ENCODE assay signal across 25 mouse cellular contexts in genomic region chrX:161747337-161747736, GRCm38 (mm10). TPM values are rescaled to one million over a fixed set of nuclear protein-coding genes. Genes with fewer than 3 reads are reported as not detected.
A peak's percentile ranks its signal among the peaks of the same experiment; 100 is the strongest.
DNase-seq lines count a peak whose midpoint lies in the region; TF ChIP-seq lines count a peak whose summit lies in the region.
"Had no signal": no experiment of that assay in that cellular context is flagged by ENCODE, and none has a peak within 500 bp of the region (broad histone marks: within the 10 kb centered on the region; RNA-seq: fewer than 3 reads in every experiment).

No protein-coding gene starts in this region.

- peaks cover 3% of the 10 kb centered on the region; the same call in 1 of the 2 replicates for H3K4me1 ChIP-seq in brown adipose tissue, adult 24 weeks (ENCODE audit: control insufficient read depth, insufficient read depth, insufficient read length, low read length)
- H3K4me1 ChIP-seq: forebrain, embryonic 13.5 days; hindbrain, embryonic 10.5 days; hindbrain, embryonic 15.5 days; kidney, embryonic 15.5 days; limb, embryonic 13.5 days; liver, embryonic 12.5 days had no signal

- TF ChIP-seq CTCF in left cerebral cortex, adult 2 months (IDR thresholded peaks at IDR 0.05), result no peak

- intact Hi-C loops in left cerebral cortex, adult 2 months (cut with DNase I), result no loop called here

- DNase-seq in heart, adult 18-20 months, result peak; percentile 11 to 31
- DNase-seq in heart, postnatal 4 days, result no peak
- no peak for DNase-seq in left cerebral cortex, adult 2 months (ENCODE audit: extremely low spot score in 1 of 2, low spot score in 2 of 2)
- no peak for DNase-seq in left cerebral cortex, adult 8-10 months (ENCODE audit: low spot score in 2 of 2)
- DNase-seq in Muller cell, postnatal 12 days (ENCODE audit: inconsistent ontology term), result peak; percentile 16
- DNase-seq in cerebellum, postnatal 14 days, result no peak
- DNase-seq: adrenal gland, postnatal 36 days; cerebellum, adult 8-10 months; cerebellum, postnatal 36 days; kidney, adult 11 months; lung, adult 18-20 months; right cerebral cortex, postnatal 4 days; thymus, adult 2 months; thymus, postnatal 36 days had no signal

- H3K27ac ChIP-seq in left cerebral cortex, adult 2 months, result 0 out of 2 replicates have a peak overlapping the region, but pooled peaks have one; percentile 50
- H3K27ac ChIP-seq in brown adipose tissue, adult 24 weeks (replicated peaks; ENCODE audit: low read depth, low read length), result peak overlapping the region; percentile 72
- H3K27ac ChIP-seq: forebrain, embryonic 13.5 days; hindbrain, embryonic 10.5 days; hindbrain, embryonic 15.5 days; kidney, embryonic 15.5 days; limb, embryonic 13.5 days; liver, embryonic 12.5 days had no signal

- no peak overlapping the region for H3K4me3 ChIP-seq in left cerebral cortex, adult 2 months
- H3K4me3 ChIP-seq in brown adipose tissue, adult 24 weeks (ENCODE audit: insufficient read depth, low read depth, low read length), result no peak overlapping the region
- H3K4me3 ChIP-seq: forebrain, embryonic 13.5 days; hindbrain, embryonic 10.5 days; hindbrain, embryonic 15.5 days; kidney, embryonic 15.5 days; limb, embryonic 13.5 days; liver, embryonic 12.5 days had no signal

RNA-seq across cellular contexts. Expression of gene Rai2, which starts 30.5 kb away (rescaled TPM):
- total RNA-seq in heart, adult 18-20 months (2021), result 10 to 100 TPM; 39.7 to 43.1 TPM
- total RNA-seq in heart, postnatal 4 days (2021), result 10 to 100 TPM in 1 of 2 experiments, 1 to 10 TPM in 1; 8.9 to 10.3 TPM
- total RNA-seq in left cerebral cortex, adult 2 months (2021), result 10 to 100 TPM; 15.3 to 18.0 TPM
- total RNA-seq in left cerebral cortex, adult 8-10 months (2022), result 10 to 100 TPM; 13.6 to 15.7 (median 14.3) TPM
- polyA plus RNA-seq in brown adipose tissue, adult 24 weeks (2012; ENCODE audit: insufficient read depth, insufficient read length, missing spikeins), result 6.3 and 8.5 TPM in 2 replicates
- total RNA-seq: megakaryocyte, adult 5-6 weeks; neutrophil, adult 5-6 weeks had no signal
- polyA plus RNA-seq: CD4-positive, CD25-positive, alpha-beta regulatory T cell, adult 4 months; inflammation-experienced regulatory T-cells, adult 6 months had no signal

Comparison
In these comparisons a context has a peak if more than half of its experiments do, and no peak if none do; other contexts are left out.
1. DNase-seq: peak in heart, adult 18-20 months (2 of 2) and Muller cell, postnatal 12 days (single experiment); none in heart, postnatal 4 days (single experiment), left cerebral cortex, adult 2 months (0 of 2), left cerebral cortex, adult 8-10 months (0 of 2) and cerebellum, postnatal 14 days (0 of 2).